Mouse (Mus musculus) kidney, adult 2 months (tissue): Measurements from ENCODE around the gene Cdc16. TPM values are rescaled to one million over a fixed set of nuclear protein-coding genes. Genes with fewer than 3 reads are reported as not detected.
"Not testable (repeated sequence)": the region's sequence is repeated elsewhere in the genome, so short reads cannot be mapped to it uniquely, and the experiment has no call there.

Experiments
- DNase-seq: peaks from one replicate; pipeline ENCODE4 v3.0.0; 2021
- H3K27ac ChIP-seq: fragments of 200-500 bp; 2 replicates; pipeline ENCODE4 v1.5.1; 2012; ENCODE audit warnings: low read depth, low read length, control low read depth, inconsistent platforms; ENCODE audit not compliant: insufficient read depth
- H3K27me3 ChIP-seq: fragments of 200-500 bp; replicated peaks from 2 replicates; pipeline ENCODE4 v1.6.1; 2012; ENCODE audit warnings: mild to moderate bottlenecking, moderate library complexity, low read length, inconsistent platforms; ENCODE audit not compliant: control insufficient read depth, insufficient read depth
- H3K36me3 ChIP-seq: fragments of 200-500 bp; 2 replicates; pipeline ENCODE4 v1.6.1; 2012; ENCODE audit warnings: mild to moderate bottlenecking, moderate library complexity, low read length, inconsistent platforms; ENCODE audit not compliant: control insufficient read depth, insufficient read depth
- H3K4me1 ChIP-seq: fragments of 200-500 bp; 2 replicates; pipeline ENCODE4 v1.6.1; 2011; ENCODE audit warnings: low read length; ENCODE audit not compliant: control insufficient read depth, insufficient read depth
- H3K4me3 ChIP-seq: fragments of 200-500 bp; 2 replicates; pipeline ENCODE4 v1.5.1; 2011; ENCODE audit warnings: mild to moderate bottlenecking, low read depth, low read length, control low read depth; ENCODE audit not compliant: insufficient read depth
- CTCF ChIP-seq: fragments of 200-500 bp; conservative IDR thresholded peaks from 2 replicates; pipeline ENCODE4 v1.5.1; 2011; ENCODE audit warnings: low read depth, mild to moderate bottlenecking, control low read depth, low read length, moderate library complexity, mixed read lengths; ENCODE audit not compliant: insufficient read depth, insufficient read length
- POLR2A ChIP-seq: fragments of 200-500 bp; IDR thresholded peaks from one replicate; pipeline ENCODE4 v1.6.1; 2011; ENCODE audit warnings: low read depth, low read length, control low read depth
- WGBS: fragments of 180-500 bp; shearing (Covaris S2); methylation state at CpG from one replicate; pipeline ENCODE4 v1.1.7; 2018; 5-methylcytosine and 5-hydroxymethylcytosine counted together
- polyA plus RNA-seq: library from polyadenylated mRNA; depleted of rRNA; stranded (reverse); fragments of >200 nt; gene quantifications from 2 replicates; pipeline ENCODE4 v1.2.3, GENCODE M21; 2012

Gene Cdc16
- polyA plus RNA-seq, 1 experiment = 30.2 TPM

DNA sequence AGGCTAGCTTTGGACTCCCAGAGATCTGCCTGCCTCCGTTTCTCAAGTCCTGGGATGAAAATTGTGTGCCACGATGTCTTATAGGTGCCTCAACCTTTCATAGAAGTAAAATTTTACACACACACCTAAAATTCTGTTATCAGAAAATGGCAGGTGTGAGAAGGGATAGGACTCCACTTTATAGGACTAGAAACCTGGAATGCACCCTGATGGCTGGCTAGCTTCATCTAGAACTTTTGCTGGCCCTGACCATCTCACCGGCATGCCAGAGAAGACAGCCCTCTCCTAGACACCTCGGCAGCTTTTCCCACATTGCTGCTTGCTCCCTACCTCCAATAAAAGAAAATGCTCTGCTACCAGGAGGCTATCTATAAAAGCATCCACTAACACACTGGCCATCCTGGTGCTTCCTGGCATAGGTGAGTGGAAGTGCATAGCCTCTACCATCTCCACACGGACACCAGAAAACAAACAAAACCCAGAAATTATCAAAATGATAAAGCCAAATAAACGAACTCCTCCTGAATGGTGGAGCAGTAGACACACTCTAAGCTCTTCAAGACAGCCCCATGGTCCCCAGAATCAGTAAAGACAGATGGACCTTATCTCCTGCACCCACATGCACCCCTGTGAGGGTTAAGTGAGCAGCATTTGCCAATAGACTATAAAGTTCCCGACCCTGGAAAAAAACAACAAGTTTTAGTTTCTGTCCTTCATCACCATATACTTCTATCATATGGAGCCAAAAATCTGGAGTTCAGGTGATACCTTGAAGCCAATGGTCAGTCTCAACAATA lies 16.5 kb upstream of the Cdc16 start:
- H3K27me3 ChIP-seq = no peaks in the 10 kb centered on the region
- no peaks in the 10 kb centered on the region for H3K4me1 ChIP-seq
- no peak for DNase-seq
- WGBS = 70% methylated on average over 7 of the region's 7 CpGs
- no peaks in the 10 kb centered on the region for H3K36me3 ChIP-seq
- peak overlapping the region; percentile 37; the same call in 1 of the 2 replicates for H3K27ac ChIP-seq
- no peak overlapping the region for H3K4me3 ChIP-seq
- TF ChIP-seq CTCF = no peak
- TF ChIP-seq POLR2A = no peak

DNA sequence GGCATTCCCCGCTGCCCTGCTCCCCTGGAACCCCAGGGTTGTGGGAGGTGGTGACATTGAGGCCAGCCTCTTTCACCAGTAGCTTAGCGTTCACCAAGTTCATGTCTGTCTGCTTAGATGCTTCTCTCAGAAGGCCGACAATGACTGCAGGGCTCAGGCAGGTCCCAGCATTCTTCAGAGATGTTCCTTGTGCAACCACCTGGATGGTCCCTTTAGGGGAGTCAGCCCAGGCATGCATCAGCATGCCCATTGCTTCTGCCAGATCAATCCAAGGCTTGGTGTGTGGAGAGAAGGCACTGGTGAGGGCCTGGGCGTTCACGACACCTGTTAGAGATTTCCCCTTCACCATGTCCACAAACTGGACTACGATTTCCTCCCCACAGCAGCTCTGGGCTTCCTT lies 11.3 kb upstream of the Cdc16 start:
- H3K4me1 ChIP-seq, H3K36me3 ChIP-seq, H3K4me3 ChIP-seq, H3K27me3 ChIP-seq, DNase-seq, H3K27ac ChIP-seq: not testable (repeated sequence)
- WGBS = 89% methylated on average over 5 of the region's 6 CpGs

DNA sequence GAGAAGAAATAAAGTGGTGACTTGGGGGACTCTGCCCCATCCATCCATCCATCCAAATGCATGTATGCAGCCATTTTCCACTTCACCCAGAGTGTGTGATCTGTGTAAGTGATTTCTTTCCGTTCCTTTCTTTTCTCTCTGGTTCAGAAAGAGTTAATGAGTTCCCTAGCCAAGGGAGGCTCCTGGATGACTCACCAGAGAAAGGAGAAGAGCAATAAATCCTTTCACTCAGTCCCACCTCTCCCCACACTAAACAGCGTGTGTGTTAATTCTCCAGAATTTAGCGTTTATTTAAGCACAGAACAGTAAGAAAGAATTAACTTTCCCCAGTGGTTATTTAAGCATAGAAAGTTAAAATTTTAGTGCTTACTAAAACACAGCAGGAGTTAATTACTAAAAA lies 9.8 kb upstream of the Cdc16 start:
- Histone ChIP-seq H3K27me3 (no peaks in the 10 kb centered on the region), H3K4me3 (no peak overlapping the region), H3K4me1 (no peaks in the 10 kb centered on the region), H3K36me3 (no peaks in the 10 kb centered on the region), H3K27ac (no peak overlapping the region)
- WGBS = 24% methylated on average over 3 of the region's 3 CpGs
- TF ChIP-seq CTCF = no peak
- no peak for TF ChIP-seq POLR2A
- DNase-seq = no peak

DNA sequence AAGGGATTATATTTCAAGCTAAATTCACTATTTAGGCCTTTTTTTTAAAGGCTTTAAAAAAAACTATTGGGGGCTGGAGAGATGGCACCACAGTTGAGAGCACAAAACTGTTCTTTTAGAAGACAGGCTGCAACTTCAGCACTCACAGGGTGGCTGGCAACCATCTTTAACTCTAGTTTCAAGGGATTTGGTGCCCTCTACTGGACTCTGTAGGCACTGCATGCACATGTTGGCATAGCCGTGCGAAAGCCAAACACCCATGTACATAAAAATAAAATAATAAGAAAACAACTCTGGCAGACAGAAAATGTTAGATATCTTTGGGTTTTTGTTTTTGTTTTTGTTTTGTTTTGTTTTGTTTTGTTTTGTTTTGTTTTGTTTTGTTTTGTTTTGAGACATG lies 3.8 kb upstream of the Cdc16 start:
- WGBS = 18% methylated on average over 2 of the region's 2 CpGs
- Histone ChIP-seq H3K27me3 (no peaks in the 10 kb centered on the region; the same call in 1 of the 2 replicates), H3K27ac (no peak overlapping the region), H3K4me1 (peaks cover 2% of the 10 kb centered on the region; the same call in 1 of the 2 replicates), H3K36me3 (no peaks in the 10 kb centered on the region), H3K4me3 (no peak overlapping the region)
- TF ChIP-seq CTCF (peak; percentile 86), POLR2A (no peak)
- DNase-seq = peak; percentile 81

DNA sequence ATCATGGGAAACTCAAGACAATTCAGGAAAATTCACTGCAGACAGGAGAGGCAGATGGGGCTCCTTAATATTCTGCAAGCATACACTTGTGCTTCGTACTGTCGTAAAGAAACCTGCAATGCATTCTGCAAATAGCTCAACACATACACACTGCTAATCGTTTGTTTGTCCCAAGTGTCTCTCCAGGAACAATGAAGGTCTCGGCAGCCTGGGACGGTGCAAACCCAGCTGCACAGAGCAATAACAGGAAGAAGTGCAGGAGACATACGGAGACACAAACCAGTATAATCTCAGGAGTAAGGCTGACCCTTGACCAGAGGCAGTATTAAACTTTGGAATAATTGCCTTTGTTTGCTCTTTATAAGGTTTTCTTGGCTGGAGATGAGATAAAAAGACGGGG lies 996 bp upstream of the Cdc16 start:
- Histone ChIP-seq H3K4me1 (peaks cover 5% of the 10 kb centered on the region; the same call in 1 of the 2 replicates), H3K27ac (no peak overlapping the region), H3K27me3 (no peaks in the 10 kb centered on the region; the same call in 1 of the 2 replicates), H3K36me3 (no peaks in the 10 kb centered on the region; the same call in 1 of the 2 replicates), H3K4me3 (no peak overlapping the region)
- 72% methylated on average over 7 of the region's 7 CpGs for WGBS
- TF ChIP-seq POLR2A (no peak), CTCF (no peak)
- DNase-seq = no peak

DNA sequence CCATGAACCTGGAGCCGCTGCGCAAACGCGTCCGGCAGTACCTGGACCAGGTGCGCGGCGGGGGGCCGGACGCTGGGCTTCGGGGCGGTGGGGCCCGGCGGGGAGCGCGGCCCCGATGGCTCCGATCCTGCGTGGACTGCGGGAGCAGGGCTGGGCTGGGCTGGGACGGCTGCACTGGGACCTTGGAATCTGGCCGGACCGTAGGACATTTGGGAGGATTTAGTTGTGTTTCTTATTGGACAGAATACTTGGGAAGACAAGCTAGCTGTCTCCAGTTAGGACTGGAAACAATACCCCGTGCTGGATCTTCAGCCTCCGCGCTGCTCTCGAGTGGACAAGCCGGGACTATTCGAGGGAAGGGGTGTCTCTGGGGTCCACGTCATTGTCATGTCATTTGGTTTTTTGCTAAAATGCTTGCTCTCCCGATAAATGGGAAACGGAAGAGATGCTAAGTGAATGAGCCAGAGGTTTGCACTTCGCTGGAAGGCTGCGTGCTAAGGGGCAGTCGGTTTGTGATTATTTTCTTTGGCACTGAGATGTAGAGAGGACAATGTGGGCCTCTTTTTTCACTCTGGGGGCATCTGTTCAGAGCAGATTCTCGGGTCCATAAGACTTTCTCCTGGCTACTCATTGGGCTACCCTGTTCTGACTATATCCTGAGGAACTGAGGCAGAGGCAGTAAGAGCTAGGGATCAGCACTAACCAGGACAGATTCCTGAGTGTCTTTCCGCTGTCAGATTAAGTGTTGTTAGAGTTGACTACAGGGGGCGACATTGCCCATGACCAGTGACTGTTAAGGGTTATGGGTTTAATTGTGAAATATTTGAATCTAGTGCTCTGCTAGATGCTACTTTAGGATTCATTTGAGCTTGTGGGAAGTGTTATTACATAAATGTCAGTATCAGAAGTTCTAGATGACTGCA lies 590 bp downstream of the Cdc16 start:
- H3K4me3 ChIP-seq = peak overlapping the region; percentile 78
- peaks cover 5% of the 10 kb centered on the region; the same call in 1 of the 2 replicates for H3K4me1 ChIP-seq
- peak overlapping the region; percentile 44; the same call in 1 of the 2 replicates for H3K27ac ChIP-seq
- H3K36me3 ChIP-seq = no peaks in the 10 kb centered on the region; the same call in 1 of the 2 replicates
- DNase-seq = peak; percentile 61
- 2% methylated on average over 37 of the region's 38 CpGs for WGBS
- TF ChIP-seq CTCF (0 out of 2 replicates have a peak, but pooled peaks have one; percentile 21), POLR2A (no peak)
- no peaks in the 10 kb centered on the region; the same call in 1 of the 2 replicates for H3K27me3 ChIP-seq

DNA sequence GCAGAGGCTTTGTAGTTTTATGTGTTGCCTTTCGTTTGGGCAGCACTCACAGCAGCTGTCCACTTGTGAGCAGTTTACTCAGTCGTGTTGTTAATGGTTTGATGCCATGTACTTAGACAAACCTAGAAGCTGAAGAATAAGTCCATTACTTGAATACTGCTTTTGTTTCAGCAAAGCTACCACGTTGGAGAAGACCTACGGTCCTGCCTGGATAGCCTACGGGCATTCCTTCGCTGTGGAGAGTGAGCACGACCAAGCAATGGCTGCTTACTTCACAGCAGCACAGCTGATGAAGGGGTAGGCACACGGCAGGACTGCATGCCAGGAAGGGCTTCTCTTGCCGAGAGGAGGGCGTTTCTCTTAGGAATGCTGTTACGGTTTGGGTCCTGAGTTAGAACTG lies 11.7 kb downstream of the Cdc16 start:
- Histone ChIP-seq H3K27me3 (no peaks in the 10 kb centered on the region), H3K27ac (no peak overlapping the region), H3K4me1 (no peaks in the 10 kb centered on the region), H3K36me3 (peaks cover 16% of the 10 kb centered on the region), H3K4me3 (no peak overlapping the region)
- no peak for DNase-seq
- TF ChIP-seq CTCF (no peak), POLR2A (no peak)
- WGBS = 81% methylated on average over 11 of the region's 11 CpGs
